Mouse (Mus musculus) gastrocnemius, adult 2 months (tissue): ENCODE results near the gene Ryr3. TPM values are rescaled to one million over a fixed set of nuclear protein-coding genes. Genes with fewer than 3 reads are reported as not detected.

Experiments
- DNase-seq: peaks from one replicate; pipeline ENCODE4 v3.0.0; 2022
- H3K27ac ChIP-seq: fragments of 200-600 bp; 2 replicates; pipeline ENCODE4 v1.8.1; 2022; ENCODE audit warnings: mild to moderate bottlenecking
- H3K4me3 ChIP-seq: fragments of 200-600 bp; 2 replicates; pipeline ENCODE4 v1.8.1; 2022; ENCODE audit warnings: mild to moderate bottlenecking, moderate library complexity
- CTCF ChIP-seq: fragments of 200-600 bp; IDR thresholded peaks from 2 replicates; pipeline ENCODE4 v1.8.1; 2022; ENCODE audit warnings: antibody characterized with exemption, mild to moderate bottlenecking, moderate library complexity
- intact Hi-C: fragments of 180-260 bp; cut with DNase I; formaldehyde crosslinking; loops from one replicate; pipeline ENCODE4 v1.15.1; 2025
- total RNA-seq, 2 experiments: library from RNA; stranded (reverse); gene quantifications; 2 replicates each; pipeline ENCODE4 v1.2.3; 2021

Ryr3 gene
- total RNA-seq, 2 experiments from 2014 or later: 0.08 to 2.1 TPM

DNA sequence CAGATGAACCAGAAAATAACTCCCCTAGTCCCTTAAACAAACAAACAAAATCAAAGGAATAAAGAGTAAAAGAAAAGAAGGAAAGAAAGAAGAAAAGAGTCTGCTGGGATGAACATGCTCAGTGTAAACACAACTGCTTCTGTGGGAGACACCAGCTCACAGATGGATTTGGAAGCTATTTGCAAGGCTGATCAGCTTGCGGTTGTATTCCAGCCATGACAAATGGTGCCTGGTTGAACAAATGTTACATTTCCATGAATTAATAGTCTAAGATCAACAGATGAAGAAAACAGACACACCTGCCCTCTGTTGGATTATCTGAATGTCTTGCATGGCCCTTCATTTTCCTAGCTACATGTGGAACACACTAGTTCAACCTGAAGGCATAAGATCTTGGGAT, 468.4 kb downstream of the Ryr3 start:
- intact Hi-C loops: no loop called here
- no peak for TF ChIP-seq CTCF
- Histone ChIP-seq H3K27ac (no peak overlapping the region), H3K4me3 (no peak overlapping the region)
- DNase-seq: no peak

DNA sequence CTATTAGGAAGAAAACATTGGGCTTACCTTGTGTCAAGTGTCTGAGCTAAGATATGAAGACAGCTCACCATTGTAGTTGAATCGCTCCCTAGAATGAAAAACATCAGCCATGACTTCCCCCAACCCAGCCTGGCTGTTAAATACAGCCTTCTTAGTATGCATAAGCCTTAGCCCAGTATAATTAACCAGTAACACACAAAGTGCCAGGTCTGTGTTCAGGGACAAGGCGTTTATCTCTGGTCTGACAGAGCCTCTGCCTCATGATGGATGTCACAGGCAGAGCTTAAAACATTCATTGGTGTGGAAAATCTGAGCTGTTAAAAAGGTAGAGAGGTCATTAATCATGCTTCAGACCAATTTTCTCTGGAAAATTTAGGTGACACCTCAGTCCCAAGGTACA, 484.0 kb downstream of the Ryr3 start:
- no peak for TF ChIP-seq CTCF
- H3K4me3 ChIP-seq: no peak overlapping the region
- no peak overlapping the region for H3K27ac ChIP-seq
- intact Hi-C loops: no loop called here
- DNase-seq: no peak

DNA sequence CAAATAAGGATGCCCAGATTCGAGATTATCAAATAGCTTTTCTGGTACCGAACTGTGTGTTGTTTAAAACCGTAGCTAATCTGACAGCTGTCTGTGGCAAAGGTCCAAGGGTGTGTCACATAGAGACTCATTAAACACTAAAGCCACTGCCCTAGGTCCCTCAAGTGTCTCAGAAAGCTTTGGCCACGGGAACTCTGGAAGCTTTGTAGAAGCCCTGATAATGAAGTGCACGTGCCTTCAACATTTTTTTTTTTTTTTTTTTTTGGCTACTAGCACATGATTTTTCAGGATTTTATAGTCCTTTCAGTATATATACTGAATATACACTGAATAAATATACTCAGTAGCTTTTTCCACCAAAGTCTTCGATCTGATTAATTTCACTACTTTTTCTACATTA, 489.1 kb downstream of the Ryr3 start:
- DNase-seq: no peak
- intact Hi-C loops: no loop called here
- Histone ChIP-seq H3K27ac (no peak overlapping the region), H3K4me3 (no peak overlapping the region)
- no peak for TF ChIP-seq CTCF

DNA sequence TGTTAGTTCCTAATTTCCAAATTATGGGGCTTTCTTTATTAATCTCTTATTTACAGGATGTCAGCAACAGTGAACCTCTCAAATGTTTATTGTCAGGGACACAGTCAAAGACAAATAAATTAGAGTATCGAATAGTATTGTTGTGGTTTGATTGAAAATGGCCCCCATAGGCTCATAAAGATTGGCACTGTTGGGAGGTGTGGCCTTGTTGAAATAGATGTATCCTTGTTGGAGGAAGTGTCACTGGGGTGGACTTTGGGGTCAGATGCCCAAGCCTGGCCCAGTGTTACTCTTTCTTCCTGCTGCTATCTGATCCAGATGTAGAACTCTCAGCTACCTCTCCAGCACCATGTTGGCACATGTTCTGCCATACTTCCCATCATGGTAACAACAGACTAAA, 495.7 kb downstream of the Ryr3 start:
- DNase-seq: no peak
- intact Hi-C loops: no loop called here
- H3K27ac ChIP-seq: no peak overlapping the region
- H3K4me3 ChIP-seq: no peak overlapping the region
- no peak for TF ChIP-seq CTCF

- Histone ChIP-seq H3K27ac (no peak overlapping the region), H3K4me3 (no peak overlapping the region)
- TF ChIP-seq CTCF: no peak
- no peak for DNase-seq
- intact Hi-C loops: no loop called here
Measured at GRCm38 (mm10) chr2:112720715-112721114, 496.2 kb downstream of the Ryr3 start.

- no peak overlapping the region for H3K27ac ChIP-seq
- no peak for TF ChIP-seq CTCF
- H3K4me3 ChIP-seq: no peak overlapping the region
- DNase-seq: no peak
- intact Hi-C loops: no loop called here
Measured at GRCm38 (mm10) chr2:112714648-112715047, 502.2 kb downstream of the Ryr3 start.

GRCm38 (mm10) chr2:112681817-112682216, 535.1 kb downstream of the Ryr3 start:
- intact Hi-C loops: no loop called here
- DNase-seq: no peak
- TF ChIP-seq CTCF: no peak
- Histone ChIP-seq H3K4me3 (no peak overlapping the region), H3K27ac (no peak overlapping the region)

DNA sequence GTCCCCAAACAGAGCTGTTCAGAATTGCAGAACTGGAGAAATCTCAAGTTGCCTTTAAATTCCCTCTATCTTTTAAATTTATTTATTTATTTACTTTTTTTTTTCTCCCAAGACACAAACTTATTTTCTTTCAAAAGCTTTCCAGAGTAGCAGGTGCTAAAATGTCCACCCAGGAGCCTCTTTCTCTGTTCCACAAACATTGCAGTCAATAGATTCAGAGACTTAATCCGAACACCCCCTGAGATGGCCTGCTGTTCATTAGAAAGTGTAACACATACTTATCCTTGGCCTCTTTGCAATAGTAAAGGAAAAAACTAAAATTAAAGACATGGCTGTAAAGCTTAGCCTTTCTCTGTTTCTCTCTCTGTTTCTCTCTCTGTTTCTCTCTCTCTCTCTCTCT, 539.6 kb downstream of the Ryr3 start:
- no peak for TF ChIP-seq CTCF
- no peak for DNase-seq
- no peak overlapping the region for H3K27ac ChIP-seq
- H3K4me3 ChIP-seq: no peak overlapping the region
- intact Hi-C loops: no loop called here

- Histone ChIP-seq H3K4me3 (no peak overlapping the region), H3K27ac (no peak overlapping the region)
- intact Hi-C loops: no loop called here
- DNase-seq: peak; percentile 52
- no peak for TF ChIP-seq CTCF
Measured at GRCm38 (mm10) chr2:112676721-112677120, 540.2 kb downstream of the Ryr3 start.

DNA sequence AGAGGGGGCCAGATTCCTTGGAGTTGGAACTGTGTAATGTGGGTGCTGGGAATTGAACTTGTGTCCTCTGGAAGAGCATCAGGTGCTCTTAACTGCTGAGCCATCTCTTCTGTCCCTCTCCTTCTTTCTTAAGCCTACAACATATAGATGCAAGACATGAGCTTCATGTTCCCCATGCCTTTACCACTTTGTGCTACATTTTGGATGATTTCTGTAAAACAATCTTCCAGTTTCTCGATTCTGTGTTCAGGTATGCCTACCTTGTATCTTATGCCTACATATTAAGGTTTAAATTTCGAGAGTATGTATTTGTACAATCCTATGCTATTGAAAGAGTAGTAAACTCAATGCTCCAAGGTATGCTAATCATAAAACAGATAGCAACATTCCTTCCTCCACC, 540.7 kb downstream of the Ryr3 start:
- no peak overlapping the region for H3K27ac ChIP-seq
- DNase-seq: no peak
- no peak overlapping the region for H3K4me3 ChIP-seq
- intact Hi-C loops: no loop called here
- no peak for TF ChIP-seq CTCF

GRCm38 (mm10) chr2:112669461-112669860, 547.4 kb downstream of the Ryr3 start:
- TF ChIP-seq CTCF: no peak
- DNase-seq: no peak
- intact Hi-C loops: no loop called here
- H3K4me3 ChIP-seq: no peak overlapping the region
- H3K27ac ChIP-seq: no peak overlapping the region

DNA sequence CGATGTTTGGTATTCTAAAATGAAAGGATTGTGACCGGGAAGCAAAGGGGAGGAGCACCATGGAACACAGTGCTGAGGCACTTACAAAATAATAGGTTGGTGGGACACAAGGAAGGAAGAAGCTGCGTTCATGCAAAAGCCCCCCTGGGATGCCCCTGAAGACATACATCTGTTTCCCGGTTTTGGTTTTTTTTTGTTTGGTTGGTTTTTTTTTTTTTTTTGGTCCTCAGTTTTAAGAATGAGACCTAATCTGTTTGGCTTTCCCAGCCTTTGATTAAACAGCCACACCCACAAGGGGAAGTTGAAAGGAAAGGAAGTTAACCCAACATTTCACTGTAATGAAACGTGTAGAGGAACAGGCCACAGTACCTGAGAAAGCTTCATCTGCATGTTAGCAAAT, 560.8 kb downstream of the Ryr3 start:
- no peak for DNase-seq
- no peak overlapping the region for H3K4me3 ChIP-seq
- no peak for TF ChIP-seq CTCF
- H3K27ac ChIP-seq: no peak overlapping the region
- intact Hi-C loops: no loop called here

DNA sequence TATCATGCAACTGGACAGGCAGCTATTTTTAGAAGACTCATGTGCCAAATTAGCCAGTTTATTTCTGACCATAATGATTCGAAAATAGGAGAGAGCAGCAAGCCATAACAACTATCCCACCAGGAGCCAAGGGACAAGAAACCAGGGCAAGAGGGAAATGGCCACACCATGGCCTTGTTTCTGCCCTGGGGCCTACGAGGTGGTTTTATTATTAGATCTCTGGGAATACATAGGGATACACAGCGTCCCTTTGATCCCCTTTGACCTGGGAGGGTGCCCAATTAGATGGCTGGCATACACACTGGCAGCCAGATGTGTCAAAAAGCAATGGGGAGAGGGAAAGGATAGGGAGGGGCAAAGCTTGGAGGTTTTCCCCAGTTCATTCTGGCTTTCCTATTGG, 563.1 kb downstream of the Ryr3 start:
- DNase-seq: no peak
- TF ChIP-seq CTCF: no peak
- intact Hi-C loops: no loop called here
- H3K27ac ChIP-seq: no peak overlapping the region
- no peak overlapping the region for H3K4me3 ChIP-seq

DNA sequence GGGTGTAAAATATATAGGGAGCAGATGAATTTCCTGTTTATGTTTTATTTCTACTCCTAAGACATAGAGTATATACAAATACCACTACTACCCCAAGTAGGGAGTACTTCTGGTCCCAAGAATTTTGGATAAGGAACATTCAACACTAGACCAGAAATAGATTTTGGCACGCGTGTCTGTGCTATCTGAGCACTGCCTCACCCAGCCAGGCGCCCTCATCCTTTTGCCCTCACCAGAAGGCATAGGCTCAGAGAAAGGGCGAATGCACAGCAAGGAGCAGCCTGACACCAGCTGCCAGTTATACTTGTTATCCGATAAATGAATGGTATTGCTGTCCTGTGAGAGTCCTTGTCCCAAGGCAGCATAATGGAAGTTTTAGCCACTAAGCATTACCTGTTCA, 579.7 kb downstream of the Ryr3 start:
- intact Hi-C loops: no loop called here
- Histone ChIP-seq H3K4me3 (no peak overlapping the region), H3K27ac (peak overlapping the region; percentile 8)
- peak; percentile 64 for DNase-seq
- TF ChIP-seq CTCF: no peak

DNA sequence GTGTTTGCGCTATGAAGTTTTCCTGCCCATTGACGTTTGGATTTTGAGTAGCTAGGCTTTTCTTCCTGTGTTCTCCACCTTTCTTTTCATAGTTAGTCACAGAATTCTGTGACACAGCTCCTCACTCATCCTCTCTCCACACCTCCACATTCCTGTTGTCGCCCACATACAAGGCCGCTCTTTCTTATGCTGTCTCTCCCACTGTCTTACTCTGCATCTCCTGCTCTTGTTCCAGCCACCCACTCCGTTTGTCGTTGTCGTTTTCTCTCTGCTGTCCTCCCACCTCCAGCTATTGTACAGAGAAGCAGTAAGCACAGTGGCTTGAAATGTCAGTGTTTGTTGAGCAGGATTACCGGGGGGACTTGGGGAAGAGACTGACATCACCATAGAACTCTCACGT, 584.4 kb downstream of the Ryr3 start:
- intact Hi-C loops: no loop called here
- Histone ChIP-seq H3K27ac (no peak overlapping the region), H3K4me3 (no peak overlapping the region)
- no peak for DNase-seq
- no peak for TF ChIP-seq CTCF
